Mouse (Mus musculus) heart, adult 2 months (tissue): ENCODE measurements around the gene Ift80.

Source experiments
- CTCF ChIP-seq: fragments of 200-600 bp; IDR thresholded peaks from 2 replicates; pipeline ENCODE4 v1.8.1; 2022; ENCODE audit warnings: antibody characterized with exemption, mild to moderate bottlenecking, moderate library complexity
- EP300 ChIP-seq: fragments of 200-500 bp; IDR thresholded peaks from 2 replicates; pipeline ENCODE4 v1.6.1; 2011; ENCODE audit warnings: low read depth, low read length, control low read depth; ENCODE audit not compliant: insufficient read depth
- POLR2A ChIP-seq: fragments of 200-500 bp; IDR thresholded peaks from 2 replicates; pipeline ENCODE4 v1.6.1; 2011; ENCODE audit warnings: mild to moderate bottlenecking, low read depth, low read length, control low read depth; ENCODE audit not compliant: insufficient read depth

- TF ChIP-seq CTCF = no peak
- no peak for TF ChIP-seq EP300
- TF ChIP-seq POLR2A = no peak
These were observed 47.0 kb downstream of the Ift80 start for GRCm38 (mm10) chr3:68957413-68957812.
